9 mouse cellular contexts compared by ENCODE assay signal in the genomic region with DNA sequence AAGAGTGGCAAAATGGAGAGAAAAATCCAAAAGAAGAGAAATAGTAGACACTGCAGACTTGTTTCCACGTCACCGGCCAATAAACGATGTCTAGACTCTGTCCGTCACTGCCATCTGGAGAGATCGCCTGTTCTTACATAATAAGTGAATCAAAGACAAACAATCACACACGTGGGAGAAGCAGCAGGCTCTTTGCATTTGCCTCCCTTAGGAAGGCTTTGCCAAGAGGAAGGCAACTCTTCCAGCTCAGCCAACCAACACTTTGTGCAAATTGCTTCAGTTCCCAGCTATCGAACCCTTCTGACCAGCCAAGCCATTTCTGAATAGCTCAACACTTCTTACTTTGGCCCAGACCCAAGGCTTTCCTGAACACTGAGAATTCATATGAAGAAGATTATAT.
DNase-seq lines count a peak whose midpoint lies in the region.
"Had no signal": no experiment of that assay in that cellular context is flagged by ENCODE, and none has a peak within 500 bp of the region (broad histone marks: within the 10 kb centered on the region; RNA-seq: fewer than 3 reads in every experiment).

No protein-coding gene starts in this region.

- DNase-seq in frontal cortex, postnatal 36 days (ENCODE audit: low spot score in 2 of 2): peak; percentile 36 to 37
- DNase-seq in frontal cortex, postnatal 14 days (ENCODE audit: low spot score in 2 of 2): no peak
- DNase-seq in ovary, adult 18-20 months (ENCODE audit: low spot score): peak; percentile 6
- no peak for DNase-seq in ovary, postnatal 10 days (ENCODE audit: low spot score)
- DNase-seq in kidney, adult 9 months: peak; percentile 66
- peak; percentile 14 for DNase-seq in right cerebral cortex, postnatal 25 days
- DNase-seq in embryo, embryonic 9.5 days (ENCODE audit: extremely low spot score): no peak
- no peak for DNase-seq in thymus, postnatal 4 days
- DNase-seq: adrenal gland, adult 8-10 months had no signal

Comparison
In these comparisons a context has a peak if more than half of its experiments do, and no peak if none do; other contexts are left out.
1. DNase-seq: peak in frontal cortex, postnatal 36 days (2 of 2), ovary, adult 18-20 months (single experiment), kidney, adult 9 months (single experiment) and right cerebral cortex, postnatal 25 days (single experiment); none in frontal cortex, postnatal 14 days (0 of 2), ovary, postnatal 10 days (single experiment), embryo, embryonic 9.5 days (single experiment) and thymus, postnatal 4 days (single experiment).